Mouse (Mus musculus): ENCODE measurements at regions not wholly inside any gene's neighbourhood (a gene's known extent, or its start where the extent isn't known, plus 50 kb on each side); places are given as distances from the start of the nearest gene placed in this dataset.

DNA sequence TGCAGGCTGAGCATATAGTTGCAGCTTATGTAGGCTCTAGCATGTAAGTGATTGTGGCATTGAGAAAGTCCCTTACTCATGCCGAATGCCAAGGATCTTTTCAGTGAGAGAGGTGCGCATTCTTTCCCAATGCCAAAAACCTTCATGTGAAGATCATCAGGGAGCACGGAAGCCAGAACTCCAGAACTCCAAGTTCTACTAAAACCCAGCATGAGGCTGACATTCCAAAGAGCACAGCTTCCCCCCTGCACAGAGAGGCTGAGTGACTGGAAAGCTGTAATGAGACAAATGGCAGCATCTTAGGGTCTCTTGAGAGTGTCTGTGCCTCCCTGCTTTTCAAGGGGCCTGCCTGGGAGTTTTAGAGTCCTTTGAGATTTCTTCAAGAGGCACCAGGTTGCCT, 259.4 kb downstream of the Fzd1 start:
- no peak for DNase-seq

DNA sequence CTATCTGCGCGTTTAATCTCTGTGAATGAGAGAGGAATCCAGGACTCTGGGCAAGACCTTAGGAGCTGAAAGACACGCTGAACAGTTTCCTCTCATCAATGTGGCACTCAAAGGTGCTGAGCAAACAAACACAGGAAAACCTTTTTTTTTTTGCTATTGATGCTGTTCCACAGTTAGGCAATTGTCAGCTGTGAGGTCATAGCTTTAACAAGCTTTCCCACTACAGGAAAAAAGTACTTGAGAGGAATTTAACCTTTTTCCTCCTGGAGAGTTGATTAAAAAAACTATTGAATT, 261.0 kb downstream of the Fzd1 start:
- DNase-seq: no peak

DNA sequence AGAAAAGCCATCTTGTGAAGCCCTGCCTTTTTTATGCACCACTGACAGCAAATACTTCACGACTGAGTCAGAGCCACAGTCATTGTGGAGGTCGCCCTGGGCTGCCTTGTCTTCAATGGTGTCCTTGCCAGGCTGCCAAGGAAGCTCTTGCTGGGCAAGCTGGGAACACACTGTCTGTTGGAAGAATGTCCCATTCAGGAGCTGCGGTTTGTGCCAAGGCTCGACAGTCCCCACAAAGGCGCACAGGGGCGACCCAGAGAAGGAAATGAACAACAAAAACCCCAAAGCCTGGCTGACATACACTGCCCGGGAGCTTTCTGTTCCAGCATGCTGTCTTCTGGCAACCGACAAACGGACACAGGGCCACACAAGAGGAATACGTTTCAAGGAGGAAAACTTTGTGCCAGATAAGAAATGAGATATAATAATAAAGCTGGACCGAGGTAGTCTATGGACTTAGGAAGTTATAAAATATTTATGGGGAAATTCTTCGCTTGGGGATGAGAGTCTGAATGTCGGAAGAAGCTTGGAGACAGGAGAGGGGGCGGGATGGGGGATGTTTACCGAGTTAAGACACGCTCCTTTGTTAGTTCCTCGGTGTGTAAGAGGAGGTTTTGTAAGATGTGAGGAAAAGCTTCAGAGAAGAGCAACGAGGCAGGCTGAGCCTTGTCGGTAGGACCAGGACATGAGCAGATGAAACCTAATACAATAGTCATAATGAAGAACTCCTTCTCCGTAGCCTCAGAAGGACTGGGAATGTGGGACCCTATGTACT, 261.5 kb downstream of the Fzd1 start:
- peak; percentile 84 to 86 for DNase-seq

GRCm38 (mm10) chr5:4495482-4495881, 262.4 kb downstream of the Fzd1 start:
- DNase-seq: no peak

DNA sequence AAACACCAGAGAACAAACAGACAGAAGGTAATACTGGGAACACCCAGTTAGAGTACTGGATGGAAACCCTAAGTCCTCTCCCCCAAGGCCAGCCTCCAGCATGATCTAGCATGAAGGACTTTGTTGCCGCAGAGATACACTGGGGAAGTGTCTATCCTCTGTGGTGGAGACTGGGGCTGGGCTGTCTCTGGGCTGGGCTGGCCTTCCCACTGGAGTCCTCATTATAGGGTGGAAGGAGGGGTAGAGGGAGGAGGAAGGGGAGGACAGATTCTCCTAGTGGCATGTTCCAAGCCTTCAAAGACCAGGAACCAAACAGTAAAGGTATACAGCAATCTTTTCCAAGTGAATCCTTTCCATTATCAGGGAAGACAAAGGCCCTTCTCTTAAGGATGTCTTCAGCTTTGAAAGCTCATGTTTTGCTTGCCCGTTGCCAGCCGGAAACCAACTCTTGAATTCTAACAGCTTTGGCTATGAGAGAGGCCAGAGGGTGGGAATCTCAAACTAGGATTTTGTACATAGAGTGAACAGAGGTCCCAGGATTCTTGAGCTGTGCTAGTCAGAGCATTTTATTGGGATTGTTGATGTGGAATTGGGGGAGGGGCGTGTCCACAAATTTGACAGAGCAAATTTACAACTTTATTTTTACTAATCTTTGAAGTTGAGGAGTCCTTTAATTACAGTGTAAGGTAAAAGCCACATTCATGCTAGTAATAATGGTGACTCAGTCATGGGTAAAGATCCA, 271.3 kb downstream of the Fzd1 start:
- no peak for DNase-seq

GRCm38 (mm10) chr5:4485542-4486390, 272.1 kb downstream of the Fzd1 start:
- DNase-seq: no peak

DNA sequence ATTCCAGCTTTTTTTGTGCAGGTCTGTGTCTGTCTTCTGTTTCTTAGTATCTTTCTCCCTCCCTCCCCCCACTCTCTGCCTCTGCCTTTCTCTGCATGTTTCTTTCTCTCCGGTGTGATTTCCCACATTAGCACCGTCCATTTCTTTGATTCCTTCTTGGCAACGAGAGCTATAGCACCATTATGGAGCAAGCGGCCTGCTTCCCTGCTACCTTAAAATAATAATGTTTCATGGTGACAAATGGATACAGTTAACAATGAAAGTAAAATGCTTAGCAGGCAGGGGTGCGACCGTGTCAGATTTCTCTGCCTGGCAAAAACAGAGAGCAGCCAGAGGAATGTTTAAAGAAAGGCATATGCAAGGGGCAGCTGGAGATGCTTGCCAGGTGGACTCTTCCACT, 273.1 kb downstream of the Fzd1 start:
- no peak for DNase-seq

DNA sequence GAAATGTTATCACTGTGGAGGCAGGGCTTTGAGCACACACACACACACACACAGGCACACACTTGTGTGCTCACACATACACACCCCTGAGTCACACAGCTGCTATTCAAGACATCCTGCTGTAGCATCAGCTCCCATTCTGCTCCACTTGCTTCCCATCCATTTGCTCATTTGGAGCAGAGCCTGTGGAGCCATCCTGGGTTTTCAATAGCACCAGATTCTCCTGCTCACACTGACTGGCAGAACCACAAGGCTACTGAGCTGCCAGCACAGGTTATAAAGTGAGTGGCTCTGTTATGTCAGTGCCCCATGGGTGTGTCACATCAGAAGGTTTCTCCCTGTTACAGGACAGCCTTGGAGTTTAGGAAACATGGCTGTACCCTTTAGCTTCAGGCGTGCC, 273.7 kb downstream of the Fzd1 start:
- DNase-seq: no peak

- no peak for DNase-seq
Observed at GRCm38 (mm10) chr5:4474255-4474654, 282.1 kb downstream of the Mterf1b start.

Data from adrenal gland, postnatal 36 days (tissue).